Mouse (Mus musculus) spleen, postnatal 36 days (tissue): ENCODE results near the gene Olfr434.
"Not testable (repeated sequence)": the region's sequence is repeated elsewhere in the genome, so short reads cannot be mapped to it uniquely, and the experiment has no call there.

Experiments
- DNase-seq, 2 experiments: peaks; one replicate each; pipeline ENCODE4 v3.0.0; 2022; ENCODE audit warnings: low spot score in 2 of 2, mixed read lengths in 1 of 2

Olfr434 gene

GRCm38 (mm10) chr6:43212873-43213272 is at the start of gene Olfr434:
Gene Olfr434, plus strand, starts transcription at chr6:43213021.
- DNase-seq, result not testable (repeated sequence)

- DNase-seq, result no peak
Observed at GRCm38 (mm10) chr6:43167246-43167645, 45.6 kb upstream of the Olfr434 start.

- DNase-seq, result no peak
Observed at GRCm38 (mm10) chr6:43171840-43172239, 41.0 kb upstream of the Olfr434 start, which contains the start of gene Olfr13. Gene Olfr13, plus strand, starts transcription at chr6:43172140.

GRCm38 (mm10) chr6:43178129-43178528 is 34.7 kb upstream of the Olfr434 start:
- DNase-seq, result no peak

- DNase-seq, result no peak
Observed at GRCm38 (mm10) chr6:43178584-43179501, 34.0 kb upstream of the Olfr434 start.

- DNase-seq, result no peak
Observed at GRCm38 (mm10) chr6:43190986-43191385, 21.8 kb upstream of the Olfr434 start.

GRCm38 (mm10) chr6:43196781-43197180 is 16.0 kb upstream of the Olfr434 start, which contains the start of gene Olfr435:
Gene Olfr435, plus strand, starts transcription at chr6:43197146.
- DNase-seq, result no peak

GRCm38 (mm10) chr6:43198094-43198493 is 14.7 kb upstream of the Olfr434 start:
- no peak for DNase-seq

GRCm38 (mm10) chr6:43202786-43203185 is 10.0 kb upstream of the Olfr434 start:
- no peak for DNase-seq

- no peak for DNase-seq
Observed at GRCm38 (mm10) chr6:43205355-43205754, 7.5 kb upstream of the Olfr434 start.

GRCm38 (mm10) chr6:43231255-43231654 is 18.4 kb downstream of the Olfr434 start, which contains the start of gene Olfr47:
Gene Olfr47, plus strand, starts transcription at chr6:43231529.
- DNase-seq, result not testable (repeated sequence)

GRCm38 (mm10) chr6:43242061-43242460 is 29.2 kb downstream of the Olfr434 start:
- DNase-seq, result no peak

- DNase-seq, result no peak
Observed at GRCm38 (mm10) chr6:43247396-43247795, 34.6 kb downstream of the Olfr434 start.

GRCm38 (mm10) chr6:43252994-43253393 is 40.2 kb downstream of the Olfr434 start:
- DNase-seq, result no peak

- no peak for DNase-seq
Observed at GRCm38 (mm10) chr6:43254193-43254926, 41.5 kb downstream of the Olfr434 start.

GRCm38 (mm10) chr6:43260756-43261155 is 47.9 kb downstream of the Olfr434 start:
- no peak for DNase-seq

GRCm38 (mm10) chr6:43265363-43266041 is 52.7 kb downstream of the Olfr434 start, which contains the start of gene Arhgef5:
Gene Arhgef5, plus strand, starts transcription at chr6:43265582.
- DNase-seq, result peak in 1 of 2 experiments; percentile 3

- DNase-seq, result no peak
Observed at GRCm38 (mm10) chr6:43266356-43266755, 53.5 kb downstream of the Olfr434 start.
